Mouse (Mus musculus): Measurements from ENCODE around the gene Chrna3. TPM values are rescaled to one million over a fixed set of nuclear protein-coding genes. Genes with fewer than 3 reads are reported as not detected.

Gene Chrna3
- polyA plus RNA-seq, 1 experiment from 2014 or later = 13.4 TPM

DNA sequence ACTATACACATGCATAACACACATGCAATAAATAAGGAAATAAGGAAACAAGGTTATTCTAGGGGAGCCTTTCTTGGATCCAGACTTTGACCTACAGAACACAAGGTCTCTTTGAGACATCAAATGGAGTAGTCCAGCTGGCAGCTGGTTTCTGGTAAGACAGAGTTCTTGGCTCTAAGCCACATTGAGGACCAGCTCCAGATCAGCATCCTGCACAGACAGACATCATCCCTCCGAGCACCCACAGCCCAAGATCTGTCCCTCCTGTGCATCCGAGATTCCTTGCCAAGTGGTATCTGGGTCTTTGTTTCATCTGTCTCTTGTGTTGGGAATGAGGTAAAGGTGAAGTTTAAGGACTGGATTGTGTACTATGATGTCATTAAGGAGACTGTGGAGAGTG lies 18.6 kb upstream of the Chrna3 start:
- ATAC-seq (ENCODE audit: insufficient number of reproducible peaks, insufficient read depth, low FRiP score, low read depth) = no peak
- H3K36me3 ChIP-seq (ENCODE audit: control insufficient read depth, insufficient read depth, low read length) = no peaks in the 10 kb centered on the region
- H3K4me2 ChIP-seq (replicated peaks; ENCODE audit: low read depth, low read length) = no peak overlapping the region
- 61% methylated on average over 2 of the region's 2 CpGs for WGBS
- no peaks in the 10 kb centered on the region for H3K9me3 ChIP-seq (ENCODE audit: control insufficient read depth, low read depth, low read length)
- no peaks in the 10 kb centered on the region for H3K4me1 ChIP-seq (ENCODE audit: control insufficient read depth, insufficient read depth, low read length)
- 0 out of 2 replicates have a peak, but pooled peaks cover 3% of the 10 kb centered on the region for H3K27me3 ChIP-seq (ENCODE audit: control insufficient read depth, insufficient read depth, low read length)
- no peak overlapping the region for H3K27ac ChIP-seq (ENCODE audit: low read length)
- H3K9ac ChIP-seq (replicated peaks; ENCODE audit: low read depth, low read length) = no peak overlapping the region
- no peak overlapping the region for H3K4me3 ChIP-seq (ENCODE audit: low read depth, low read length)

DNA sequence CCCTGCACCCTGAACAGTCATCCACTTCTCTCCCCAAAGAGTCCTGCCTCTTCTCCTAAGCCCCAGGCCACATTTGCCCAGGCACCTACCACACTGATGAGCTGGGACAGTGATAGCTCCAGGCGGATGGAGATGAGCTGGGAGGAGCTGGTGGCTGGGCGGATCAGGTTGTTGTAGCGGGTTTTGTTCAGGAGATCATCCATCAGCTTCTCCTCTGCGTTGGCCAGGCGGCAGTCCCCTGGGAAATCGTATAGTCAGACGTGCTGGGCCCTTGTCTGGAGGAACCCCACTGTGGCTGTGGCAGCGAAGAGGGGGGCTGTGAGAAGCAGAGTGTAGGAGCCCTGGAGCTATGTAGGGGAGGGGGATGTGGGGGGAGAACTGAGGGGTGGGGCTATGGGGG lies 17.3 kb upstream of the Chrna3 start:
- Histone ChIP-seq H3K36me3 (ENCODE audit: control insufficient read depth, insufficient read depth, low read length) (no peaks in the 10 kb centered on the region), H3K4me3 (ENCODE audit: low read depth, low read length) (no peak overlapping the region), H3K4me2 (replicated peaks; ENCODE audit: low read depth, low read length) (no peak overlapping the region), H3K27ac (ENCODE audit: low read length) (no peak overlapping the region), H3K9me3 (ENCODE audit: control insufficient read depth, low read depth, low read length) (no peaks in the 10 kb centered on the region), H3K9ac (replicated peaks; ENCODE audit: low read depth, low read length) (no peak overlapping the region), H3K27me3 (ENCODE audit: control insufficient read depth, insufficient read depth, low read length) (no peaks in the 10 kb centered on the region), H3K4me1 (ENCODE audit: control insufficient read depth, insufficient read depth, low read length) (no peaks in the 10 kb centered on the region)
- 14% methylated on average over 8 of the region's 8 CpGs for WGBS
- no peak for ATAC-seq (ENCODE audit: insufficient number of reproducible peaks, insufficient read depth, low FRiP score, low read depth)

DNA sequence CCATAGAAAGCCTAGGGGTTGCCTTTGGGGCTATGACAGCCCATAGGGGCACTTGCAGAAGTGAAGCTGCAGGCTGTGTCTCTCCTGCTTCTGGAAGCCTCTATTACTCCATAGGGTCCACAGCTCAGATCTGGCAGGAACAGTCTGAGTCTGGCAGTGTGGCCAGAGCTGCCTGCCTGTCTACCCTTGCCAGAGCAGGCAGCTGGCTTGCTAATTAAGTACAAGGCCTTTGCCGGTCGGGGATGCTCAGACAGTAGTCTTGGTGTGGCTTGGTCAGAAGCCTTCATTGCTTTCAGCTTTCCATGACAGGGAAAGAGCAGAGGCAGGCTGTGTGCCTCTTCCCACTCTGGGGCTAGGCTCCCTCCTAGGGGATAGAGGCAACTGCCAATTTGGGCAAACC lies 15.0 kb upstream of the Chrna3 start:
- no peaks in the 10 kb centered on the region for H3K27me3 ChIP-seq (ENCODE audit: control insufficient read depth, insufficient read depth, low read length)
- no peak overlapping the region for H3K9ac ChIP-seq (replicated peaks; ENCODE audit: low read depth, low read length)
- H3K4me1 ChIP-seq (ENCODE audit: control insufficient read depth, insufficient read depth, low read length) = no peaks in the 10 kb centered on the region
- 71% methylated on average over 2 of the region's 2 CpGs for whole genome bisulfite sequencing
- H3K27ac ChIP-seq (ENCODE audit: low read length) = no peak overlapping the region
- no peak overlapping the region for H3K4me2 ChIP-seq (replicated peaks; ENCODE audit: low read depth, low read length)
- H3K4me3 ChIP-seq (ENCODE audit: low read depth, low read length) = no peak overlapping the region
- no peaks in the 10 kb centered on the region for H3K9me3 ChIP-seq (ENCODE audit: control insufficient read depth, low read depth, low read length)
- H3K36me3 ChIP-seq (ENCODE audit: control insufficient read depth, insufficient read depth, low read length) = no peaks in the 10 kb centered on the region
- no peak for ATAC-seq (ENCODE audit: insufficient number of reproducible peaks, insufficient read depth, low FRiP score, low read depth)

DNA sequence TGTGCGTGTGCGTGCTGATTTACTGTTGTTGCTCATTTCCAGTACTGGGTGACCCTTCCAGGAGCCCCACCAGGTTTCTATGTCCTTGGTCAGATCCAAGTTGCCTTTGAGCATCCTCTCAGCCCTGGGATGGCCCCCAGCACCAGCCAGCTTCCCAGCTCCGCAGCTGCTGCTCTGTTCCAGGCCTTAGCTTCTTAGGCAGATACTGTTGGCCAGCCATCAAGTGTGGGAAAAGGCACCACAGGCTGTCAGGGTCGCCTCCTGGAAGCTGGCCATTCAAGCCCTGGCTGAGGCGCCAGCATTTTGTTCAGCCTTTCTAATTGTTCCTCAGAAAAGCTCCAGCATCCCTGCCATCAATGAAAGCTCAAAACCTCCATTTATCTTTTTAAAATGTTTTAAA lies 13.6 kb upstream of the Chrna3 start:
- WGBS = 72% methylated on average over 5 of the region's 5 CpGs
- no peaks in the 10 kb centered on the region for H3K4me1 ChIP-seq (ENCODE audit: control insufficient read depth, insufficient read depth, low read length)
- H3K9me3 ChIP-seq (ENCODE audit: control insufficient read depth, low read depth, low read length) = no peaks in the 10 kb centered on the region
- H3K4me2 ChIP-seq (replicated peaks; ENCODE audit: low read depth, low read length) = no peak overlapping the region
- H3K36me3 ChIP-seq (ENCODE audit: control insufficient read depth, insufficient read depth, low read length) = no peaks in the 10 kb centered on the region
- no peak for ATAC-seq (ENCODE audit: insufficient number of reproducible peaks, insufficient read depth, low FRiP score, low read depth)
- no peak overlapping the region for H3K9ac ChIP-seq (replicated peaks; ENCODE audit: low read depth, low read length)
- no peak overlapping the region for H3K4me3 ChIP-seq (ENCODE audit: low read depth, low read length)
- no peaks in the 10 kb centered on the region for H3K27me3 ChIP-seq (ENCODE audit: control insufficient read depth, insufficient read depth, low read length)
- H3K27ac ChIP-seq (ENCODE audit: low read length) = no peak overlapping the region

DNA sequence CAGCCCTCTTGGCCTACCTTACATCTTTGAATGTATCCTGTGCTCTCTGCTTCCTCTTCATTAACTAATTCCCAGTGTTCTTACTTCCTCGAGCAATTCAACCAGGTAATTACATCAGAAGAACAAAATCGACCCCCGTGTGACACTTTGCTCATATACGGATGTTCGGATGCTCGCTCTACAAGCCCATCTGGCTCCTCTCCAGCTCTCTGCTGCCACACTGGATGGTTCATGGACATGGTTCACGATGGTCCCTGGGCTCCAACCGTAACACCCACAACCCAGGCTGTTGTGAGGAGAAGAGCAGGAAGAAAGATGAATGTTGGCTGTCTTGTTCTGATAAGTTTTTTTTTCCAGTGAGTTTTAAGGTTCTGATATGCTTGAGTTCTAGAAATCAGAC lies 12.6 kb upstream of the Chrna3 start:
- Histone ChIP-seq H3K4me1 (ENCODE audit: control insufficient read depth, insufficient read depth, low read length) (no peaks in the 10 kb centered on the region), H3K4me2 (replicated peaks; ENCODE audit: low read depth, low read length) (no peak overlapping the region), H3K9ac (replicated peaks; ENCODE audit: low read depth, low read length) (no peak overlapping the region), H3K27me3 (ENCODE audit: control insufficient read depth, insufficient read depth, low read length) (no peaks in the 10 kb centered on the region), H3K27ac (ENCODE audit: low read length) (no peak overlapping the region), H3K9me3 (ENCODE audit: control insufficient read depth, low read depth, low read length) (no peaks in the 10 kb centered on the region), H3K36me3 (ENCODE audit: control insufficient read depth, insufficient read depth, low read length) (no peaks in the 10 kb centered on the region), H3K4me3 (ENCODE audit: low read depth, low read length) (no peak overlapping the region)
- WGBS = 78% methylated on average over 8 of the region's 8 CpGs
- ATAC-seq (ENCODE audit: insufficient number of reproducible peaks, insufficient read depth, low FRiP score, low read depth) = no peak

DNA sequence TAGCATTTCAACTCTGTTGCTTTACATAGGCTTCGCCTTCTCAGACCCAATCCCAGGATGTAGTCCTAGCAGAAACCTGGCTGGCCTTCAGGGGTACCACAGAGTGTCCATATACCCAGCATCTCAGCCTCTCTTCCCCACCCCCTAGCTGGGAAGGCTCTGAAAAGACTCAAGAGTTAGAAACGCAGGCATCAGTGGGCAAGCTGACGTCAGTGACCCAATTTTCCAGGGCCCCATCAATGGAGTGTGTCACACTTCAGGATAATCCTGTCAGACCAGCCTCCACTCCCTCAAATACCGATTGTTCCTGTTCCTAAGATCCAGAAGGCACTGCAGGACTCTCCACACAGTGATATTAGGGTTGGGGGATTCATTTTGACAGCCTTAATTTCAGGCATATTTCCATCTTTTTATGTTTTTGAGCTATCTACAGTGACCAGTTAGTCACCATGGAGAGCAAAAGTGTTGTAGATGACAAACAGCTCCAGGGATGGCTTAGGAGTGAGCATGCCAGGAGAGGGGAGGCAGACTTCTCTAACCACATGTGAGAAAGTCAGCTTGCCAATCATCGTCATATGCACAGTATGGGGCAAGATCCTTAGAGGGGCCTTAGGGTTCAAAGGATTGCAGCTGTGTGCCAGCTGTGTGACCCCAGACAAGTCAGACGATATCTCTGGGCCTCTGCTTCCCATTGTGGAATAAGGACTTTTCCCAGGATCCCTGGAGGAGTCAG lies 5.2 kb upstream of the Chrna3 start:
- ATAC-seq (ENCODE audit: insufficient number of reproducible peaks, insufficient read depth, low FRiP score, low read depth) = no peak
- 58% methylated on average over 6 of the region's 6 CpGs for WGBS
- Histone ChIP-seq H3K36me3 (ENCODE audit: control insufficient read depth, insufficient read depth, low read length) (no peaks in the 10 kb centered on the region), H3K4me3 (ENCODE audit: low read depth, low read length) (no peak overlapping the region), H3K27ac (ENCODE audit: low read length) (no peak overlapping the region), H3K9me3 (ENCODE audit: control insufficient read depth, low read depth, low read length) (no peaks in the 10 kb centered on the region), H3K9ac (replicated peaks; ENCODE audit: low read depth, low read length) (no peak overlapping the region), H3K4me2 (replicated peaks; ENCODE audit: low read depth, low read length) (no peak overlapping the region), H3K27me3 (ENCODE audit: control insufficient read depth, insufficient read depth, low read length) (no peaks in the 10 kb centered on the region), H3K4me1 (ENCODE audit: control insufficient read depth, insufficient read depth, low read length) (no peaks in the 10 kb centered on the region; the same call in 1 of the 2 replicates)

DNA sequence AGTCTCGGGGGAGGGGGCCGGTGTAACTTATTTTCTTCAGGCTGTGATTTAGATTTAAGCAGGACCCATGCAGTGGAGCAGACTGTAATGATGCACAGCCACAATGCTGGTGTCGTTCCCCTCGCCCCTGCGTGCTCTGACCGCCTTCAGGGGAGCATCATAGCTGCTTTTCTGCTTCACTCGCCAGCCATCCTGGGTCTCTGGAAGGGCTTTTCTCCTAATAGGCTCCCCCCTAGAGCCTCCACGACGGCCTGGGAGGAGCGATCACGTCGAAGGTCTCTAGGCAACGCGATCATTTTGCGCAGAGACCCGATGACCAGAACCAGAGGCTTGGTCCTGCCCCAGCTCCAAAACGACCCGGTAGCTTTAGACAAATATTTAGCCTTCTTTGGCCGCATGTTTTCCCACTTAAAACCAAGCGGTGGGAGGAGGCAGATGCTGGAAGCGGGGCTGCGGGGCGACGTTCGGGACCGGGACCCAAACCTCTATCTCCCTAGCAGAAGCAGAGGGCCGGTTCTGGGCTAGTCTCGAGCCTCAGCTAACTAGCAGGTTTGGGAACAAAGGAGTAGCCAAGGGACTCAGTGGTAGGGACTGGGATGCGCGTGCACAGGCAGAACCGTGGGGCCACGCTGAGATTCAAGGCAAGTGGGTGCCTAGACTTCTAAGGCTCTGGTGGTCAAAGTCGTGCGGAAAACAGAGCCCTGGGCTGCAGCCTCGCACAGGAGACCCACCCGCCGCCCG lies 658 bp downstream of the Chrna3 start:
- peaks cover 16% of the 10 kb centered on the region for H3K27me3 ChIP-seq (ENCODE audit: control insufficient read depth, insufficient read depth, low read length)
- H3K4me1 ChIP-seq (ENCODE audit: control insufficient read depth, insufficient read depth, low read length) = no peaks in the 10 kb centered on the region; the same call in 1 of the 2 replicates
- no peak overlapping the region for H3K9ac ChIP-seq (replicated peaks; ENCODE audit: low read depth, low read length)
- H3K4me2 ChIP-seq (replicated peaks; ENCODE audit: low read depth, low read length) = peak overlapping the region; percentile 41
- no peaks in the 10 kb centered on the region for H3K9me3 ChIP-seq (ENCODE audit: control insufficient read depth, low read depth, low read length)
- 8% methylated on average over 38 of the region's 38 CpGs for WGBS
- peak overlapping the region; percentile 22 for H3K4me3 ChIP-seq (ENCODE audit: low read depth, low read length)
- ATAC-seq (ENCODE audit: insufficient number of reproducible peaks, insufficient read depth, low FRiP score, low read depth) = peak; percentile 38; the same call in 1 of the 2 replicates
- H3K27ac ChIP-seq (ENCODE audit: low read length) = no peak overlapping the region
- no peaks in the 10 kb centered on the region for H3K36me3 ChIP-seq (ENCODE audit: control insufficient read depth, insufficient read depth, low read length)

DNA sequence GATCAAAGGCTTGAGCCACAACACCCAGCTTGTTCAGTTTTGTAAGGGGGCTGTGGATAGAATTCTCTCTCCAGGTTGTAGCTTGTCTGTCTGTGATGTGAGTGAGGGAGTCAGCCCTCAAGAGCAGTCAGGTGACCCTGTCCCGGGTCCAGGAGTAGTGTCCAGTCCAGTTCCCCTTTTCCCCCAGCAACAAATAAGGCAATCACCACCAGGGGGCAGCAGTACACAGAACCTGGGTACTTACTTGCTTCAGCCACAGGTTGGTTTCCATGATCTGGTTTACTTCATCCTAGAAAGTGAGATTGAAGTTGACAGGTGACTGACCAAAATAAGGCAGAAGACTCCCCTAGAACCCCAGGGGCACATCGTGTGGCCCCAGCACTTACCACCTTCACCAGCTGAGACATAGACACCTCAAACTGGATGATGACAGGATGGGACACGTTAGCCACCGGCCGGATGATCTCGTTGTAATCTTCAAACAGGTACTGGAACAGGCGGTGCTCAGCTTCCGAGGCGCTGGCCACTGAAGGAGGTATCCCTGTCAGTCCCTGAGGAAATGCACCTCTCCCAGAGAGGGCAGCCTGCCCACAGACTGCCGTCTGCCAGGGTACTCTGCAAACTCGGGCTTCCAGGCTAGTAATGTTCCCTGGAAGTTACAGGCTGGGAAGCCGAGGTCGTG lies 2.3 kb downstream of the Chrna3 start:
- H3K4me2 ChIP-seq (replicated peaks; ENCODE audit: low read depth, low read length) = no peak overlapping the region
- no peaks in the 10 kb centered on the region for H3K9me3 ChIP-seq (ENCODE audit: control insufficient read depth, low read depth, low read length)
- 41% methylated on average over 13 of the region's 13 CpGs for WGBS
- H3K36me3 ChIP-seq (ENCODE audit: control insufficient read depth, insufficient read depth, low read length) = no peaks in the 10 kb centered on the region
- no peak for ATAC-seq (ENCODE audit: insufficient number of reproducible peaks, insufficient read depth, low FRiP score, low read depth)
- H3K4me3 ChIP-seq (ENCODE audit: low read depth, low read length) = no peak overlapping the region
- peaks cover 16% of the 10 kb centered on the region for H3K27me3 ChIP-seq (ENCODE audit: control insufficient read depth, insufficient read depth, low read length)
- no peak overlapping the region for H3K9ac ChIP-seq (replicated peaks; ENCODE audit: low read depth, low read length)
- H3K4me1 ChIP-seq (ENCODE audit: control insufficient read depth, insufficient read depth, low read length) = no peaks in the 10 kb centered on the region; the same call in 1 of the 2 replicates
- no peak overlapping the region for H3K27ac ChIP-seq (ENCODE audit: low read length)

Data from stomach, embryonic 14.5 days (tissue).